In genomic region chr7:29505337-29506318, GRCm38 (mm10) we compare ENCODE assay signal across 8 mouse cellular contexts. TPM values are rescaled to one million over a fixed set of nuclear protein-coding genes. Genes with fewer than 3 reads are reported as not detected.
DNase-seq lines count a peak whose midpoint lies in the region; ATAC-seq and TF ChIP-seq lines count a peak whose summit lies in the region.

No protein-coding gene starts in this region.

- WGBS in hindbrain, postnatal 0 days: 22% methylated on average over 18 of the region's 18 CpGs
- WGBS in liver, embryonic 13.5 days (ENCODE audit: insufficient replicate concordance): 33% methylated on average over 18 of the region's 18 CpGs
- 26% methylated on average over 18 of the region's 18 CpGs for WGBS in stomach, embryonic 14.5 days

- 0 out of 2 replicates have a peak, but pooled peaks cover 19% of the 10 kb centered on the region for H3K4me1 ChIP-seq in hindbrain, postnatal 0 days (ENCODE audit: insufficient read depth, low read length)
- peaks cover 70% of the 10 kb centered on the region for H3K4me1 ChIP-seq in liver, embryonic 13.5 days (replicated peaks)
- H3K4me1 ChIP-seq in stomach, embryonic 14.5 days (ENCODE audit: control insufficient read depth, insufficient read depth, low read length): peaks cover 21% of the 10 kb centered on the region

- H3K27ac ChIP-seq in hindbrain, postnatal 0 days: 0 out of 2 replicates have a peak overlapping the region, but pooled peaks have one; percentile 27
- 0 out of 2 replicates have a peak overlapping the region, but pooled peaks have one; percentile 38 for H3K27ac ChIP-seq in liver, embryonic 13.5 days
- peak overlapping the region; percentile 87 for H3K27ac ChIP-seq in stomach, embryonic 14.5 days (ENCODE audit: low read length)
- H3K27ac ChIP-seq in left cerebral cortex, adult 2 months: no peak overlapping the region

- H3K27me3 ChIP-seq in hindbrain, postnatal 0 days (ENCODE audit: insufficient read depth, low read length): no peaks in the 10 kb centered on the region
- H3K27me3 ChIP-seq in liver, embryonic 13.5 days: no peaks in the 10 kb centered on the region
- H3K27me3 ChIP-seq in stomach, embryonic 14.5 days (ENCODE audit: control insufficient read depth, insufficient read depth, low read length): no peaks in the 10 kb centered on the region

- peak; percentile 82 for DNase-seq in Muller cell, postnatal 12 days (ENCODE audit: inconsistent ontology term)
- DNase-seq in cerebellum, adult 9-10 months: peak; percentile 62
- peak; percentile 29 for DNase-seq in hindbrain, postnatal 0 days (ENCODE audit: low spot score)
- DNase-seq in liver, embryonic 13.5 days: no peak
- DNase-seq in left cerebral cortex, adult 2 months (ENCODE audit: extremely low spot score in 1 of 2, low spot score in 2 of 2): no peak
- DNase-seq in urinary bladder, adult 2 months (ENCODE audit: low spot score): no peak
- DNase-seq in ovary, postnatal 14 days (ENCODE audit: low spot score): no peak

- no peak for TF ChIP-seq CTCF in hindbrain, postnatal 0 days (IDR thresholded peaks at IDR 0.05; ENCODE audit: low read depth)
- no peak for TF ChIP-seq CTCF in left cerebral cortex, adult 2 months (IDR thresholded peaks at IDR 0.05)

- H3K9me3 ChIP-seq in hindbrain, postnatal 0 days (ENCODE audit: low read length): no peaks in the 10 kb centered on the region
- no peaks in the 10 kb centered on the region for H3K9me3 ChIP-seq in liver, embryonic 13.5 days (replicated peaks)
- H3K9me3 ChIP-seq in stomach, embryonic 14.5 days (ENCODE audit: control insufficient read depth, low read depth, low read length): no peaks in the 10 kb centered on the region

- no peak overlapping the region for H3K4me3 ChIP-seq in hindbrain, postnatal 0 days (ENCODE audit: low read length)
- no peak overlapping the region for H3K4me3 ChIP-seq in liver, embryonic 13.5 days (replicated peaks)
- peak overlapping the region; percentile 2; the same call in 1 of the 2 replicates for H3K4me3 ChIP-seq in stomach, embryonic 14.5 days (ENCODE audit: low read depth, low read length)
- H3K4me3 ChIP-seq in left cerebral cortex, adult 2 months: no peak overlapping the region

- intact Hi-C loops in left cerebral cortex, adult 2 months (cut with DNase I): no loop called here

- no peaks in the 10 kb centered on the region for H3K36me3 ChIP-seq in hindbrain, postnatal 0 days (ENCODE audit: insufficient read depth, low read length)
- no peaks in the 10 kb centered on the region for H3K36me3 ChIP-seq in liver, embryonic 13.5 days
- no peaks in the 10 kb centered on the region for H3K36me3 ChIP-seq in stomach, embryonic 14.5 days (ENCODE audit: control insufficient read depth, insufficient read depth, low read length)

- peak; percentile 38; the same call in 1 of the 2 replicates for ATAC-seq in hindbrain, postnatal 0 days
- ATAC-seq in liver, embryonic 13.5 days (ENCODE audit: low read depth): peak; percentile 51
- peak; percentile 84 for ATAC-seq in stomach, embryonic 14.5 days (ENCODE audit: insufficient number of reproducible peaks, insufficient read depth, low FRiP score, low read depth)

- no peak overlapping the region for H3K9ac ChIP-seq in hindbrain, postnatal 0 days (replicated peaks; ENCODE audit: low read length)
- H3K9ac ChIP-seq in liver, embryonic 13.5 days: peak overlapping the region; percentile 29; the same call in 1 of the 2 replicates
- H3K9ac ChIP-seq in stomach, embryonic 14.5 days (replicated peaks; ENCODE audit: low read depth, low read length): no peak overlapping the region

- no peak overlapping the region for H3K4me2 ChIP-seq in hindbrain, postnatal 0 days (ENCODE audit: low read depth, low read length)
- H3K4me2 ChIP-seq in liver, embryonic 13.5 days: peak overlapping the region; percentile 39
- peak overlapping the region; percentile 40 for H3K4me2 ChIP-seq in stomach, embryonic 14.5 days (replicated peaks; ENCODE audit: low read depth, low read length)

RNA-seq across cellular contexts. Expression of gene Sipa1l3, which starts 12.8 kb away (rescaled TPM):
- total RNA-seq in hindbrain, postnatal 0 days (2014; rRNA removed): 108 and 110 TPM in 2 replicates
- 15.2 and 19.7 TPM in 2 replicates for polyA plus RNA-seq in hindbrain, postnatal 0 days (2015; fragmentation: Nextera tagmentation; extraction: Ambion mirVana)
- 2.6 and 3.0 TPM in 2 replicates for polyA plus RNA-seq in liver, embryonic 13.5 days (2015; fragmentation: Nextera tagmentation; extraction: Ambion mirVana)
- polyA plus RNA-seq in stomach, embryonic 14.5 days (2014; fragmentation: Nextera tagmentation; extraction: Ambion mirVana): 21.2 and 22.0 TPM in 2 replicates
- total RNA-seq in left cerebral cortex, adult 2 months (2021): 10 to 100 TPM; 51.3 to 61.8 TPM
- 18.4 and 32.6 TPM in 2 replicates for polyA plus RNA-seq in urinary bladder, adult 2 months (2012; rRNA removed)

Comparison
In these comparisons a context has a peak if more than half of its experiments do, and no peak if none do; other contexts are left out.
1. DNase-seq: peak in Muller cell, postnatal 12 days (single experiment), cerebellum, adult 9-10 months (single experiment) and hindbrain, postnatal 0 days (single experiment); none in liver, embryonic 13.5 days (single experiment), left cerebral cortex, adult 2 months (0 of 2), urinary bladder, adult 2 months (single experiment) and ovary, postnatal 14 days (single experiment).
2. Peak in every context shown above with its lines, with median percentiles within 50 percentile points of each other: ATAC-seq.